Mouse (Mus musculus) E14TG2a.4 (cell line): ENCODE results near the gene E130308A19Rik.

Experiments used
- H3K27me3 ChIP-seq: 2 replicates; pipeline ENCODE4 v1.6.1; 2014; ENCODE audit warnings: low read length, control low read depth; ENCODE audit not compliant: insufficient read depth
- H3K36me3 ChIP-seq: 2 replicates; pipeline ENCODE4 v1.6.1; 2014; ENCODE audit warnings: low read length, control low read depth; ENCODE audit not compliant: insufficient read depth
- H3K4me1 ChIP-seq: replicated peaks from 2 replicates; pipeline ENCODE4 v1.6.1; 2014; ENCODE audit warnings: low read depth, low read length, control low read depth
- H3K4me3 ChIP-seq: replicated peaks from 2 replicates; pipeline ENCODE4 v1.5.1; 2014; ENCODE audit warnings: mild to moderate bottlenecking, low read length
- H3K9me3 ChIP-seq: 2 replicates; pipeline ENCODE4 v1.6.1; 2014; ENCODE audit warnings: low read length, control low read depth
- CTCF ChIP-seq: conservative IDR thresholded peaks from 2 replicates; pipeline ENCODE4 v1.5.1; 2014; ENCODE audit warnings: low read length
- NANOG ChIP-seq: IDR thresholded peaks from 2 replicates; pipeline ENCODE4 v1.6.1; 2014; ENCODE audit warnings: borderline replicate concordance, low read length, mixed read lengths
- POU5F1 ChIP-seq: IDR thresholded peaks from 2 replicates; pipeline ENCODE4 v1.6.1; 2014; ENCODE audit warnings: low read length, borderline replicate concordance

The E130308A19Rik gene

GRCm38 (mm10) chr4:59760636-59761364 is 134.8 kb downstream of the E130308A19Rik start:
- H3K36me3 ChIP-seq: no peaks in the 10 kb centered on the region
- H3K9me3 ChIP-seq: no peaks in the 10 kb centered on the region
- H3K27me3 ChIP-seq: no peaks in the 10 kb centered on the region
- TF ChIP-seq CTCF: peak; percentile 63
- no peak for TF ChIP-seq POU5F1
- peaks cover 18% of the 10 kb centered on the region for H3K4me1 ChIP-seq
- H3K4me3 ChIP-seq: no peak overlapping the region

GRCm38 (mm10) chr4:59761365-59761729 is 135.3 kb downstream of the E130308A19Rik start:
- Histone ChIP-seq H3K4me1 (peaks cover 20% of the 10 kb centered on the region), H3K27me3 (no peaks in the 10 kb centered on the region), H3K36me3 (no peaks in the 10 kb centered on the region), H3K4me3 (no peak overlapping the region), H3K9me3 (no peaks in the 10 kb centered on the region)
- TF ChIP-seq CTCF (no peak), POU5F1 (no peak), NANOG (no peak)

- Histone ChIP-seq H3K27me3 (no peaks in the 10 kb centered on the region), H3K4me1 (peaks cover 24% of the 10 kb centered on the region), H3K36me3 (peaks cover 17% of the 10 kb centered on the region), H3K4me3 (peak overlapping the region; percentile 41), H3K9me3 (no peaks in the 10 kb centered on the region)
- TF ChIP-seq POU5F1 (no peak), CTCF (no peak), NANOG (no peak)
Observed at GRCm38 (mm10) chr4:59764950-59765349, 138.9 kb downstream of the E130308A19Rik start.

- peaks cover 26% of the 10 kb centered on the region for H3K4me1 ChIP-seq
- H3K36me3 ChIP-seq: peaks cover 22% of the 10 kb centered on the region
- no peaks in the 10 kb centered on the region for H3K9me3 ChIP-seq
- TF ChIP-seq POU5F1 (no peak), NANOG (no peak), CTCF (no peak)
- no peaks in the 10 kb centered on the region for H3K27me3 ChIP-seq
- H3K4me3 ChIP-seq: peak overlapping the region; percentile 41
Observed at GRCm38 (mm10) chr4:59765385-59766005, 139.5 kb downstream of the E130308A19Rik start.

GRCm38 (mm10) chr4:59767717-59768116 is 141.7 kb downstream of the E130308A19Rik start:
- TF ChIP-seq CTCF (no peak), NANOG (no peak), POU5F1 (no peak)
- H3K36me3 ChIP-seq: peaks cover 44% of the 10 kb centered on the region
- peaks cover 44% of the 10 kb centered on the region for H3K4me1 ChIP-seq
- H3K27me3 ChIP-seq: no peaks in the 10 kb centered on the region
- no peak overlapping the region for H3K4me3 ChIP-seq
- no peaks in the 10 kb centered on the region for H3K9me3 ChIP-seq

GRCm38 (mm10) chr4:59772171-59772879 is 146.3 kb downstream of the E130308A19Rik start:
- Histone ChIP-seq H3K4me1 (peaks cover 61% of the 10 kb centered on the region), H3K4me3 (no peak overlapping the region), H3K36me3 (peaks cover 87% of the 10 kb centered on the region), H3K27me3 (no peaks in the 10 kb centered on the region), H3K9me3 (no peaks in the 10 kb centered on the region)
- no peak for TF ChIP-seq NANOG
- no peak for TF ChIP-seq CTCF
- TF ChIP-seq POU5F1: no peak

GRCm38 (mm10) chr4:59777828-59778227 is 151.8 kb downstream of the E130308A19Rik start:
- peaks cover 78% of the 10 kb centered on the region for H3K4me1 ChIP-seq
- no peak overlapping the region for H3K4me3 ChIP-seq
- peaks cover 83% of the 10 kb centered on the region for H3K36me3 ChIP-seq
- no peaks in the 10 kb centered on the region for H3K9me3 ChIP-seq
- TF ChIP-seq CTCF (no peak), POU5F1 (no peak), NANOG (no peak)
- no peaks in the 10 kb centered on the region for H3K27me3 ChIP-seq

- H3K36me3 ChIP-seq: peaks cover 59% of the 10 kb centered on the region
- peak; percentile 50 for TF ChIP-seq CTCF
- no peak for TF ChIP-seq NANOG
- peaks cover 75% of the 10 kb centered on the region for H3K4me1 ChIP-seq
- H3K4me3 ChIP-seq: no peak overlapping the region
- no peaks in the 10 kb centered on the region for H3K27me3 ChIP-seq
- no peaks in the 10 kb centered on the region for H3K9me3 ChIP-seq
Observed at GRCm38 (mm10) chr4:59780568-59780967, 154.6 kb downstream of the E130308A19Rik start.
